Mouse (Mus musculus): ENCODE measurements around the gene Plcb4.

GRCm38 (mm10) chr2:135968159-135968558 lies 309.3 kb downstream of the Plcb4 start:
- TF ChIP-seq POLR2A (IDR thresholded peaks at IDR 0.05; ENCODE audit: borderline replicate concordance, extremely low read depth, low read depth, low read length) (no peak), CTCF (IDR thresholded peaks at IDR 0.05; ENCODE audit: insufficient read depth, low read length) (no peak)
